ENCODE assay signal across 7 mouse cellular contexts in genomic region chr6:68033608-68034007, GRCm38 (mm10).
DNase-seq lines count a peak whose midpoint lies in the region; ATAC-seq and TF ChIP-seq lines count a peak whose summit lies in the region.
"Not testable (repeated sequence)": the region's sequence is repeated elsewhere in the genome, so short reads cannot be mapped to it uniquely, and the experiment has no call there.

No protein-coding gene starts in this region.

- not testable (repeated sequence) for H3K4me2 ChIP-seq in forebrain, embryonic 16.5 days (ENCODE audit: low read length); heart, postnatal 0 days (ENCODE audit: low read depth, low read length); intestine, postnatal 0 days (replicated peaks; ENCODE audit: low read depth); liver, postnatal 0 days (ENCODE audit: low read depth, low read length); midbrain, embryonic 16.5 days (ENCODE audit: low read length)

- peak; percentile 0 for DNase-seq in brain, adult 2 months (ENCODE audit: low read depth, low spot score)
- not testable (repeated sequence) for DNase-seq in heart, postnatal 0 days (ENCODE audit: low spot score); liver, postnatal 0 days
- DNase-seq in retina, embryonic 14.5 days (ENCODE audit: low spot score) = peak; percentile 5

- TF ChIP-seq EP300 in heart, postnatal 0 days (IDR thresholded peaks at IDR 0.05; ENCODE audit: low read depth); liver, postnatal 0 days (IDR thresholded peaks at IDR 0.05; ENCODE audit: low read depth): not testable (repeated sequence)

- peak; percentile 9; the same call in 1 of the 2 replicates for TF ChIP-seq CTCF in heart, postnatal 0 days (IDR thresholded peaks at IDR 0.05; ENCODE audit: low read depth)
- TF ChIP-seq CTCF in intestine, postnatal 0 days (IDR thresholded peaks at IDR 0.05; ENCODE audit: low read depth) = peak; percentile 41
- TF ChIP-seq CTCF in liver, postnatal 0 days (IDR thresholded peaks at IDR 0.05; ENCODE audit: low read depth) = 0 out of 2 replicates have a peak, but pooled peaks have one; percentile 18

- not testable (repeated sequence) for H3K27ac ChIP-seq in forebrain, embryonic 16.5 days (ENCODE audit: low read length); heart, postnatal 0 days (ENCODE audit: low read depth); intestine, postnatal 0 days (ENCODE audit: low read depth, low read length); liver, postnatal 0 days (ENCODE audit: low read depth); midbrain, embryonic 16.5 days (ENCODE audit: low read length)

- not testable (repeated sequence) for H3K27me3 ChIP-seq in forebrain, embryonic 16.5 days (replicated peaks; ENCODE audit: control insufficient read depth, insufficient read depth, low read length); heart, postnatal 0 days (ENCODE audit: control insufficient read depth, insufficient read depth, low read length); intestine, postnatal 0 days (replicated peaks; ENCODE audit: control insufficient read depth, insufficient read depth, low read length); liver, postnatal 0 days (ENCODE audit: insufficient read depth, low read length); midbrain, embryonic 16.5 days (ENCODE audit: control insufficient read depth, insufficient read depth, low read depth, low read length)

- not testable (repeated sequence) for H3K9me3 ChIP-seq in forebrain, embryonic 16.5 days (ENCODE audit: control insufficient read depth, low read length); heart, postnatal 0 days (replicated peaks; ENCODE audit: control insufficient read depth, low read length); intestine, postnatal 0 days (ENCODE audit: control insufficient read depth); liver, postnatal 0 days (ENCODE audit: low read length); midbrain, embryonic 16.5 days (replicated peaks; ENCODE audit: control insufficient read depth, low read length, poor library complexity, severe bottlenecking)

- H3K4me3 ChIP-seq in forebrain, embryonic 16.5 days (replicated peaks; ENCODE audit: low read length); heart, postnatal 0 days (ENCODE audit: low read depth, low read length); intestine, postnatal 0 days (ENCODE audit: low read depth, low read length); liver, postnatal 0 days (ENCODE audit: low read depth, low read length); midbrain, embryonic 16.5 days (ENCODE audit: low read depth, low read length): not testable (repeated sequence)

- H3K9ac ChIP-seq in forebrain, embryonic 16.5 days (replicated peaks; ENCODE audit: low read depth, low read length); heart, postnatal 0 days (replicated peaks; ENCODE audit: low read depth, low read length); intestine, postnatal 0 days (ENCODE audit: low read depth, low read length); liver, postnatal 0 days (replicated peaks); midbrain, embryonic 16.5 days (ENCODE audit: low read depth, low read length): not testable (repeated sequence)

- H3K4me1 ChIP-seq in forebrain, embryonic 16.5 days (replicated peaks; ENCODE audit: control insufficient read depth, insufficient read depth, low read length); heart, postnatal 0 days (ENCODE audit: control insufficient read depth, insufficient read depth); intestine, postnatal 0 days (replicated peaks; ENCODE audit: control insufficient read depth, insufficient read depth, low read length); liver, postnatal 0 days (ENCODE audit: insufficient read depth); midbrain, embryonic 16.5 days (ENCODE audit: control insufficient read depth, insufficient read depth, low read length): not testable (repeated sequence)

- peak; percentile 73; the same call in 1 of the 2 replicates for ATAC-seq in forebrain, embryonic 16.5 days
- ATAC-seq in heart, postnatal 0 days (ENCODE audit: insufficient read depth, low read depth); intestine, postnatal 0 days; liver, postnatal 0 days: not testable (repeated sequence)
- peak; percentile 56; the same call in 1 of the 2 replicates for ATAC-seq in midbrain, embryonic 16.5 days

- WGBS in forebrain, embryonic 16.5 days = 31% methylated on average over 1 of the region's 1 CpGs
- 0% methylated on average over 1 of the region's 1 CpGs for whole genome bisulfite sequencing in heart, postnatal 0 days
- 32% methylated on average over 1 of the region's 1 CpGs for WGBS in intestine, postnatal 0 days
- 11% methylated on average over 1 of the region's 1 CpGs for WGBS in liver, postnatal 0 days (ENCODE audit: insufficient replicate concordance)
- WGBS in midbrain, embryonic 16.5 days = 21% methylated on average over 1 of the region's 1 CpGs

- not testable (repeated sequence) for H3K36me3 ChIP-seq in forebrain, embryonic 16.5 days (ENCODE audit: control insufficient read depth, insufficient read depth); heart, postnatal 0 days (replicated peaks; ENCODE audit: control insufficient read depth, insufficient read depth, low read length); intestine, postnatal 0 days (ENCODE audit: control insufficient read depth, insufficient read depth); liver, postnatal 0 days (replicated peaks; ENCODE audit: insufficient read depth, low read length); midbrain, embryonic 16.5 days (ENCODE audit: control insufficient read depth, insufficient read depth, low read length)
